Mouse (Mus musculus) B cell, adult 62 days (primary cell): ENCODE measurements around the gene Acer2. TPM values are rescaled to one million over a fixed set of nuclear protein-coding genes. Genes with fewer than 3 reads are reported as not detected.

Experiments used
- total RNA-seq: library from RNA; stranded (reverse); gene quantifications from 4 replicates; pipeline ENCODE4 v1.2.4, GENCODE M21; 2023

Gene Acer2
- total RNA-seq = 0.19 to 0.70 TPM (median 0.56 TPM) in 4 replicates

DNA sequence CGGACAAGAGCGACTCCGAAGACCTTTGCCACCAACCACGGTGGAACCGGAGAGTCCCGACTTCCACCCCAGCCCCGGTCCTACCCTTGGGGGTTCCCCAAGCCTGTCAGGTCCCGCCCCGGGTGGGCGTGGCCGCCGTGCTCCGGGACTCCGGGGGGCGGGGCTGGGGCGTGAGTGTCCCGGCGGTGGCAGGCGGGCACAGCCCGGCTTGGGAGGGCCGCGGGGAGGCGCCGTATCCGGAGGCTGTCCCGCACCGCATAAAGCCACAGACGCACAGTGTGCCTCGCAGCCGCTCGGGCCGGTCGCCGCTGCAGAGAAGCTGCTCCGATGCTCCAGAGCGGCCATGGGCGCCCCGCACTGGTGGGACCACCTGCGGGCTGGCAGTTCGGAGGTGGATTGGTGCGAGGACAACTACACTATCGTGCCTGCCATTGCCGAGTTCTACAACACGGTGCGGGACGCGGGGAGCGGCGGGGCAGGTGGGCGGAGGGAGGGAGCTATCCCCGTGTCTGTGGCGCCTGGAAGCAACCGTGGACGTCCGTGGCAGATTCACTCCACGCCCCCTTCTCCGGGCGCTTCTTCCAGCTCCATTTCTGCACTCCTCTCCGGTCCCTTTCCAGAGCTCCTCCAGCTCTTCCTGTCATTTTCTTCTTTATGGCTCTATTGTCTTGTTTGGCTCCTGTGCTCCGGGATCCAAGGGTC lies at the start of gene Acer2:
TSS of gene Acer2 (plus strand) at position 251 of the 702 bp plus-strand sequence.

DNA sequence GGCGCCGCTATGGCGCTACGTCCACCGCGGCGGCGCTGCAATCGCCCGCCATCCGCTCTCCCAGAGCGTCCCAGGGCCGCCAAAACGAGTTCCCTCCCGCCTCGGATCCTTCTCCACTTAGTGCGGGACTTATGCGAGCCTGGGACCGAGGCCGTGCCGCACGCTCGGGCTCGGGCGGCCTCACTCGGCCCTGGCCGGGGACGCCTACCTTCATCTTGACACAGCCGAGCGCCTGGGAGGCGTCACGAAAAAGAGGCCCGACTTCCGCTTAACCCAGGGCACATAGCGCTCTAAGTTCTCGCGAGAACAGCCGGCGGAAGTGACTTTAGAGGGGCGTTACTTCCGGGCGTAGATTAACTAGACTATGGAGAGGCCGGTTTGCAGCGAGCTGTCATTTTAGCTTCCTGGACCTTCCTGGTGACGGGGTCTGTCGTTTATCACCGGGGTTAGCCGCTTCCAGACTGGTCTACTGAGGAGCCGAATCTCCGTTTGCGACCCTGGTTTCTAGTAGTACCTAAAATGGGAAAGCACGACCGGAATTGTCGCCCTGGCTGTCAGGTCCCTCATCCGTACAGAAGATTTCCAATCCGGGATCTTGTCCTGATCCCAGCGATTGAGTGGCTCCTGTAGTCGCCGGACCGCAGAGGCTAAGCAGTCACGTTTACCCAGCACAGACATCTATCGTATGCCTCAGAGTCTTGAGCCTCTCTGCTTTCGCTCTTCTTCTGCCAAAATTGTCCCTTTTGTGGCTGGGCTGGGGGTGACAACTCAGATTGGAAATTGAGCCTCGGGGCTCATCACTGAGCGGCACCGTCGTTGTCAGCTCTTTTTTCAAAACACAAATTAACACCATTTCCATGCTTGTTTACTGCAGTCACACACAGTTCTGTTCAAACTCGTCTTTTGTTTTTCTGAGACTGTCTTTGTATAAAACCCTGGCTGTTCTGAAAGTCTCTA lies 16.8 kb upstream of the Acer2 start, which contains the start of gene Rps6:
TSS of gene Rps6 (minus strand) at position 300 of the 957 bp plus-strand sequence.

Other genes starting within 250 kb of the Acer2 start
- gene Plin2, start 204.3 kb upstream of the Acer2 start, total RNA-seq = 9.0 to 13.0 TPM (median 9.8 TPM) in 4 replicates
- gene Dennd4c, start 125.8 kb upstream of the Acer2 start, total RNA-seq = 16.0 to 29.4 TPM (median 18.8 TPM) in 4 replicates
- gene Rps6, start 17.0 kb upstream of the Acer2 start, total RNA-seq = 1,658 to 1,699 TPM (median 1,674 TPM) in 4 replicates